Mouse (Mus musculus) spleen, postnatal 4 days (tissue): ENCODE results near the gene Mfrp.
"Not testable (repeated sequence)": the region's sequence is repeated elsewhere in the genome, so short reads cannot be mapped to it uniquely, and the experiment has no call there.

Experiments
- DNase-seq, 2 experiments: peaks; one replicate each; pipeline ENCODE4 v3.0.0; 2022; ENCODE audit warnings: low spot score in 2 of 2

Mfrp gene

DNA sequence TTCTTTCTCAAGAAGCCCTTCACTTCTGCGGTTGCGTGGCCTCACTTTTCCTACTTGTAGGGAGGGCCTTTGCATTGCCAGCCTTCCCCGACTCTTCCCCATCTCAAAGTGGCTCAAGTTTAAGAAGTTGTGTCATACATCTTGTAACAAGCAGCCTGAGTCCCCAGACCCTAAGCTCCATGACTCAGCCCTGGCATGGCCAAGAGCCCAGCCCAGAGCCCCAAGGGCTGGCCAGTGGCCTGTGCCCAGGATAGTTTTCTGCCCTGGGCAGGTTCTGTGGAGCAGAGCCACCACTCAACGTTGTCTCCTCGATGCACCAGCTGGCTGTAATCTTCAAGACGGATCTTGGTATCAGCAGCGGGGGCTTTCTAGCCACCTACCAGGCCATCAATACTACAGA lies 3.4 kb downstream of the Mfrp start:
- DNase-seq = no peak

DNA sequence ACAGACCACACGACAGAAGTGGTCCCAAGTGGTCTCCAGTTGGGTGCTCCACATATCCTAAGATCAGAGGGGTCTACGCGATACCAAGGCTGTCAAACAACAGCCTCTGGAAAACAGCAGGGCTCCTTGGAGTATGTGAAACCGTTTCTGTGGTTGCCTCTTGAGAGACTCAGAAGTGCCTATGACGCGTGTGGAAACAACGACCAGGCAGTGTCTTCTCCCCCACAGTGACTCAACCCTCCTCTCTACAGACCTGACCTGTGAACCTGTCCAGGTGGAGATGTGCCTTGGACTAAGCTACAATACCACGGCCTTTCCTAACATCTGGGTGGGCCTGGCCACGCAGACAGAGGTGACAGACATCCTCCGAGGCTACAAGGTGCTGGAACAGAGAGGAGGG lies 4.3 kb downstream of the Mfrp start:
- DNase-seq = no peak

DNA sequence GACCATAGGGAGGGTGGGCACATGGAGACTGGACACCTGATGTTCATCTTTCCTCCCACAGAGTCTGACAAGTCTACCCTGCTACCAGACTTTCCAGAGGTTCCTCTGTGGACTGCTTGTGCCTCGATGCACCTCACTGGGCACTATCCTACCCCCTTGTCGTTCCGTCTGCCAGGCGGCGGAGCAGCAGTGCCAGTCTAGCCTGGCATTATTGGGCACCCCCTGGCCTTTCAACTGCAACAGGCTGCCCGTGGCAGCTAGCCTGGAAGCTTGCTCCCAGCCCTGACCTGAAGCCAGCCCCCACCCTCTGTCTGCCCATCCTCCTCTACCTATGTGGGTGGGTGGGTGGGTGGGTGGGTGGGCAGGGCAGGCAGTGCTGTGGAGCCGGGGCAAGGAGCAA lies 4.7 kb downstream of the Mfrp start:
- no peak for DNase-seq

DNA sequence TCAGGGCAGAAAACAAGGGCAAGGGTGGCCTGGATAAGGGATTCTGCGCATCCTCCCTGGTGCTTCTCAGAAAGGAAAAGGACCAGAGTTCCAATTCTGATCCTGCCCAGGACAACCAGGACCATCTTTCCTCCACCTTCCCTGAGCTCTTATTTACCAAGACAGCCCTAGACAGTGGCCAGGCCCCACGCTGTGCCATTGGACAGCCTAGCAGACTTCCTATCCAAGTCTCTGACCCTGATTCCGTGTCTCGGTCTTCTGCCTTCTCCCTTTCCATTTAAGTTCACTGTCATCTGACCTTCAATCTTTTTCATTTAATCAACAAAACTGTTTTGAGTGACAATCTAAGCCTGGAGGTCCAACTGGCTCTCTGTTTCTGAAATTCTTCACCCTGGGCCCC lies 5.1 kb downstream of the Mfrp start:
- DNase-seq = no peak

DNA sequence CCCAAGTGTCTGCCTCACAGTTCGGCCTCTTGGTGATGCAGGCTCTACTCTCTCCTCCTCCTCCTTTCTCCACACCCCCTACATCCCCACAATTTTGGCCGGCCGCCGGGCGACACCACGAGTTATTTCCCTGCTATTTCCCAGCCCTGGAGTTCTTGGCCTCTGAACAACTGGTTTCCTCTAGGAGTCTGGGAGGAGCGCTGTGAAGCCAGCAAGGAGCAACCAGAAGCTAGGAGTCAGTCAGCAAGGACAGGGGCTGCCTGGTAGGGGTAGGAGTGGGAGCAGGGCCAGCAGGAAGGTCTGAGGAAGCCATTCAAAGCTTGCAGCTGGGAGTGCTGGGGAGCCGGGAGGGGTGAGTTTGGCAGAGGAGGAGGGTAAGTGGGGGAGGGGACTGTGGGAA lies 5.6 kb downstream of the Mfrp start, which contains the start of gene C1qtnf5:
Gene C1qtnf5, plus strand, starts transcription at position 136 of the 400 bp plus-strand sequence.
- peak in 1 of 2 experiments; percentile 45 for DNase-seq

DNA sequence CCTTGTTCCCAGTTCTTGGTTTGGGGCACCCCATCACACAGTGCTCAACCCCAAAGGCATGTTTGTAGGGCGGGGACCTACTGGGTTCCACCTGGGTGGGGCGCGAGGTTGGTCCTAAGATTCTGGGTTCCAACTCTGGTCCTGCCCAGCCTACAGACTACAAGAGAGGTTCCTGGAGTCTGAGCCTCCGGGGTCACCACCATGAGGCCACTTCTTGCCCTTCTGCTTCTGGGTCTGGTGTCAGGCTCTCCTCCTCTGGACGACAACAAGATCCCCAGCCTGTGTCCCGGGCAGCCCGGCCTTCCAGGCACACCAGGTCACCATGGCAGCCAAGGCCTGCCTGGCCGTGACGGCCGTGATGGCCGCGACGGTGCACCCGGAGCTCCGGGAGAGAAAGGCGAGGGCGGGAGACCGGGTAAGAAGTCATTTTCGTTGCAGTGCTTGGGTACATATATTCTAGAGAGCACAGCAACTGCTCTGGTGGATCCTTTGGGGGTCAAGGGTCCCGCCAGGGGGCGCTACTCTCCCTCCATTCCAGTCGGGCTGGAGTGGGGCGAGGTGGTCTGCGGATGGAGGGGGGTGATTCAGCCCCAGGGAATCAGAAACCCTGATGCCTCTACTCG lies 6.1 kb downstream of the Mfrp start:
- no peak for DNase-seq

DNA sequence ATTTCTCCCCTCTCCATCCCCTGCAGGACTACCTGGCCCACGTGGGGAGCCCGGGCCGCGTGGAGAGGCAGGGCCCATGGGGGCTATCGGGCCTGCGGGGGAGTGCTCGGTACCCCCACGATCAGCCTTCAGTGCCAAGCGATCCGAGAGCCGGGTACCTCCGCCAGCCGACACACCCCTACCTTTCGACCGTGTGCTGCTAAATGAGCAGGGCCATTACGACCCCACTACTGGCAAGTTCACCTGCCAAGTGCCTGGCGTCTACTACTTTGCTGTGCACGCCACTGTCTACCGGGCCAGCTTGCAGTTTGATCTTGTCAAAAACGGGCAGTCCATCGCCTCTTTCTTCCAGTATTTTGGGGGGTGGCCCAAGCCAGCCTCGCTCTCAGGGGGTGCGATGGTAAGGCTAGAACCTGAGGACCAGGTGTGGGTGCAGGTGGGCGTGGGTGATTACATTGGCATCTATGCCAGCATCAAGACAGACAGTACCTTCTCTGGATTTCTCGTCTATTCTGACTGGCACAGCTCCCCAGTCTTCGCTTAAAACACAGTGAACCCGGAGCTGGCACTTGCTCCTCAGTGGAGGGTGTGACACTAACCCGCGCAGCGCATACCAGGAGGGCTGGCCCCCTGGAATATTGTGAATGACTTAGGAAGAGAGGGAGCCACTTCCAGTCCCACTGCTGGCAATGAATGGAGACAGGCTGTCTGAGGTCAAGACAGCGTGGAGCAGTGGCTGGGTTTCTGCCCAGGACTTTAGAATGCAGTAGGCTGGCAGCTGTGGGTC lies 6.9 kb downstream of the Mfrp start:
- DNase-seq = no peak

DNA sequence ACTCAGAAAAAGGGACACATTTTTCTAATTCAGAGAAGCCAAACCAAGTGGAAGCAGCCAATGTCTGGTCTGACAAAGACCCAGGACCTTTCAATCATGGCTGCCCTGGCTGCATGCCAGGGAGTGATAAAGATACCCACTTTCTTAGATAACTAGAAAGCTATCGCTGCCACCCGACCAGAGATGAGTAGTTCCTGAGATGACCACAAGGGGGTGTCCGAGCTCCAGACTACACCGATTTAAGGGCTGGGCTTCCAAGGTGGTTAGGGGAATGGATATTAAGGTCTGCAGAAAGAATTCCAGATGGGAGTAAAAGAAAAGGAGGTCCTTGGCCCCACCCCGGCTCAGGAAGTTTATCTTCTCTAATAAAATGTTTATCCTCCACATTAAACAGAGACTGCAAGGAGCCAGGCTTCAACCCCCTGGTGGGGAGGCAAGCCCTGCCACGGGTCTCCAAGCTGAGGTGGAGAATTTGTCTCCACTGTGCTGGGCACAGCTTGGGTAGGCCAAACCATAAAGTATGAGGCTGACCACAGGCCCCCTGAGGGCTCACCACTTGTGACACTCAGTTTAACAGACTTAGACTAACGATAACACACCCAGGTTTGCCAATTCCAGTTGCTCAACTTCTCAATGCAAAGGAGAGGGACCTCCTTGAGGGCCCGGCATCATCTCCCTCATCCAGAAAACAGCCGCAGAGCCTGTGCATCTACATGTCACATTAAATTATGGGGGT lies 8.0 kb downstream of the Mfrp start:
- peak; percentile 77 to 91 for DNase-seq

DNA sequence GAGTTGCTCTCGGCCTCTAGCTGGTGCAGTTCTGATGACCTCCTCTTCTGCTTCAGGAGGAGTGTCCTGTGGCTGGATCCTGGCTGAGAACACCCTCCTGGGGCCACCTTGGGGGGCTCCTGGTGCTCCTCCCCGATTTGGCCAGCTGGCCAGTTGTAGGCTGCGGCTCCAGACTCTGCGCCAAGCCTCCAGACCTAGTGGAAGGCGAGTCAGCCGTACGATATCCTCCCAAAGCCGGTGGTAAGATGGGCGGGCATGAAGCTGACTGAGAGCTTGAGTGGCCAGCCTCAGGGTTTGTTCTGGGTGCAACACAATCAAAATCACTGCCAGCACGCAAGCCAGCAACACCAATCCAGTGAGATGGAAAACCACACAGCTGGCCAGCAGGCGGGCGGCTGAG lies 10.4 kb downstream of the Mfrp start:
- not testable (repeated sequence) for DNase-seq

DNA sequence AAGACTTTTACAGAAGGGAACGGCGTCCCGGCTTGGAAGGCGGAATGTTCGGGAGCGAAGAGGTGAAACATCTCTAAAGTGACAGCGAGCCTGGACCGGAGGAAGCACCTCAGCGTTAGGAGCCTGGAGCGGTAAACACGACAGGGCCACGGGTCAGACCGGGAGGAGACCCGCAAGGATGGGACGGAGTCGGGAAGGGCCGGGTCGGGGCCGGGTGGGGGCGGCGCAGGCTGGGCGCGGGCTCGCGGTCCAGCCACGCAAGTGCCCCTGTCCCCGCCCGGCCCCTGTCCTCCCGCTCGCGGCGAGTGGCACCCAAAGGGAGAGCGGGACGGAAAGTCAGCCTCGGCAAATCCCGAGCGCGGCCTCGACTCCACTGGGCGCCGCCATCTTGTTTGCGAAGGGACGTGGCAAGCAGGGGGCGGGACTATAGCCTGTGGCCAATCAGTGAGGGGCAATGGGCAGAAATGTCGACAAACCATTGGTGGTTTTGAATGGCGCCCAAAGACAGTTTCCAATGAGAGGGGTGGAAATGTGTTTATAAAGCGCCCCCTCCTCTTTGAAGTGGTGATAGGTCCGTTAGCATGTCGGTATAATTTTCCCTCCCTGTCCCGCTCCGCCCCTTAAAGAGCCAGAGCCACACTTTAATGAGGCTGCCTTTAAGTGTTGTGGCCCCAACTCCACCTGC lies 11.7 kb downstream of the Mfrp start, which contains the start of the genes Gm49380 and Rnf26:
Gene Gm49380, minus strand, starts transcription at position 396 of the 685 bp plus-strand sequence.
Gene Rnf26, minus strand, starts transcription at position 413 of the 685 bp plus-strand sequence.
- peak; percentile 95 to 97 for DNase-seq

DNA sequence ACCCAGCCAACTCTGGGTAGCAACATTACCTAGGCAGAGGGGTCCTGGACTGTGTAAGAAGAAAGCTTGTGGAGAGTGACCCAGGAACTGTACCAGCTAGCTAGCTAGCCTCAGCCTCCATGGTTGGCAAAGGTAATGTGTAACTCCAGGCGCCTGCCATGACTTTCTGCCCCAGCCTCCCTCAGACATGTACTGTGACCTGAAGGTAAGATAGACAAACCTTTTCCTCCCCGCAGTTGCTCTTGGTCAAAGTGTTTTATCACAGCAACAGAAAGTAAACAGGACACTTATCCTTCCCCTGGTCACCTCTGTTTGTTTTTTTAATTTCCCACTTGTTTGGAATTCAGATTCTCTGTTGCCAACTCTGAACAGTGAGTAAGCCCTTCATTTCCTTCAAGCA lies 12.9 kb downstream of the Mfrp start:
- no peak for DNase-seq

DNA sequence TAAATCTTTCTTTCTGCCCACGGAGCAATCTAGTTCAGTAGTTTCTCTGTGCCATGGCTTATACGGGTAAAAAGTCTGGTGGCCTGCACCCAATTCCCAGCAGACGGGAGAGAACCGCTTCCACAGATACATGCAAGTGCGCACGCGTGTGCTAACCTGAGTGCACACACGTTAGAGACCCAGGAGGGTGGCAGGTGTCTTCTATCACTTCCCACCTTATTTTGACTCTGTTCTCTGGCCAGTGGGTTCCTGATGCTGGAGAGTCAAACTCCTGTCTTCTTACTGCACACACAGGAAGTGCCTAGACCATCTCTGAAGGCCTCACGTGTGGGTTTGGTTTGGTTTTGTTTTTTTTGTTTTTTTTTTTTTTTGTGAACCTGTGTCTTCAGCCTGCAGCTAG lies 14.1 kb downstream of the Mfrp start:
- DNase-seq = no peak

DNA sequence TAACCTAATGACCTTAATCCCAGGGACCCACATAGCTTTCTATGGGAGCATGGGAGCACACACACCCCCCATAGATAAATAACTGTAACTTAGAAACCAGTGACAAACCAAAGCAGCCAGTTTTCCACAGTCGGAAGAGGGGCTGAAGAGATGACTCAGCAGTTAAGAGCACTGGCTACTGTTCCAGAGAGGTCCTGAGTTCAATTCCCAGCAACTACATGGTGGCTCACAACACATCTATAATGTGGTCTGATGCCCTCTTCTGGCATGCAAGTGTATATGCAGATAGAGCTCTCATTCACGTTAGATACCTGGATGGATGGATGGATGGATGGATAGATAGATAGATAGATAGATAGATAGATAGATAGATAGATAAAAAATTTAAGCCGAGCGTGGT lies 14.7 kb downstream of the Mfrp start:
- DNase-seq = no peak

DNA sequence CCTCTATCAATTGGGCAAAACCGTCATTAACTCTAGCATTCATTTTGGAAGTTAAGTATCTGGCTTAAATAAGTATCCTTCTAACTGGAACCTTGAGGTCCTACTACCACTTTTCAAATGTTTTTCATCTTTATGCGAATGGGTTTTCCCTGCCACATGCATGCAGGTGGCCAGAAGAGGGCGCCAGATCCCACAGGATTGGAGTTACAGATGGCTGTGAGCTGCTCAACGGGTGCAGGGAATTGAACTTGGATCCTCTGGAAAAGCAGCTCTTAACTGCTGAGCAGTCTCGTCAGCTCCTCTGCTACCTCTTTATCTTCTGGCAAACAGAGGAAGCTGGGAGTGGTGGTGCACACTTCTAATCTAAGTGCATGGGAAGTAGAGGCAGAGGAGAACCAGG lies 17.5 kb downstream of the Mfrp start:
- DNase-seq = peak; percentile 62 to 88

DNA sequence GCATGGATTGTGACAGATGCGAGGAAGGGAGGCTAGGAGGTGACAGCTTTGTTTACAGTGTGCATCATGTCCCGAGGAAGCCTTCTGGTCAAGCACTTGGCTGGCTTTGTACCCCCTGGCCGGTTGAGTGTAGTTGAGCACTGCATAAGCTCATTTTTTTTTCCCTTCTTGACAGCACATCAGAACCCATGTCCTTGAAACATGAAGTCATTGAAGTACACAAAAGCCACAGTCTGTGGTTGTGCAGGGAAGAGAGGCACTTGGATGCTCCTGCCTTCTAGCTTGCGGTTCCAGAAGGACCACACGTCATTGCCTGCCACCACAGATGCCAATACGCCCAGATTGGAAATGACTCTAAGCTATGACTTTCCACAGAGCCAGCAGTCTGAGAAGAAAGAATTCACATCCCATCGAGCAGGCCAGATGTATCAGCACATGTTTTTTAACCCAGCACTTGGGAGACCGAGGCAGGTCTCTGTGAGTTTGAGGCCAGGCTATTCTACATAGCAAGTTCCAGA lies 18.5 kb downstream of the Mfrp start:
- no peak for DNase-seq

DNA sequence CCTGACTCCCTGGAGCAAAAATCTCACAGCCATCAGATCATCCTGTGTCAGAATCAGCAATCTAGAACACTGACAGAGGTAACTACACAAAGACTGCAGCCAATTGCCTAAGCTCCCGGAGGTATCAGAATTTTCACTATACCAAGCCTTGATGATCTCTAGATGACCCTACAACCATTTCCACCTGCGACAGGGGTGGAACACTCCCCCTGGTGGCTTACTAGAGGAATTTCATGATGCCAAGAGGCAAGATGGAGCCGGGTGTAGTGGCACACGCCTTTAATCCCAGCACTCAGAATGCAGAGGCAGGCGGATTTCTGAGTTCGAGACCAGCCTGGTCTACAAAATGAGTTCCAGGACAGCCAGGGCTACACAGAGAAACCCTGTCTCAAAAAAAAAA lies 22.8 kb downstream of the Mfrp start:
- no peak for DNase-seq

DNA sequence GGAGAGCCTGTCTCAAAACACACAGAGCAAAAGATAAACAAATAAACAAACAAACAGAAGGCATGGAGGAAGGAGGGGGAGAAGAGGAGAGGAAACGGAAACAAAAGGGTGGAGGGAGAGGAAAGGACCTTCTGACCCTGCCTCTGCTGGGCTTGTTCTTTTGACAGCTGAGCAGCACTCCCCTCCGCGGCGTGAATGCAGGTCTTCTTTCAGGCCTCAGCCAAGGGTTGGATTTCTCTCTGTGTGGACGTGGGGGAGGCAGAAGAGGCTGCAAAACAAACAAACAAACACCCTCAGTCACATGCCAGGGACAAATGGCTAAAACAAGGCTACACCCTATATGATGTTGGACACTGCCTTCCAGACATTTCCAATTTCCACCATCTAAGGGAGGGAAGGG lies 23.5 kb downstream of the Mfrp start:
- no peak for DNase-seq

DNA sequence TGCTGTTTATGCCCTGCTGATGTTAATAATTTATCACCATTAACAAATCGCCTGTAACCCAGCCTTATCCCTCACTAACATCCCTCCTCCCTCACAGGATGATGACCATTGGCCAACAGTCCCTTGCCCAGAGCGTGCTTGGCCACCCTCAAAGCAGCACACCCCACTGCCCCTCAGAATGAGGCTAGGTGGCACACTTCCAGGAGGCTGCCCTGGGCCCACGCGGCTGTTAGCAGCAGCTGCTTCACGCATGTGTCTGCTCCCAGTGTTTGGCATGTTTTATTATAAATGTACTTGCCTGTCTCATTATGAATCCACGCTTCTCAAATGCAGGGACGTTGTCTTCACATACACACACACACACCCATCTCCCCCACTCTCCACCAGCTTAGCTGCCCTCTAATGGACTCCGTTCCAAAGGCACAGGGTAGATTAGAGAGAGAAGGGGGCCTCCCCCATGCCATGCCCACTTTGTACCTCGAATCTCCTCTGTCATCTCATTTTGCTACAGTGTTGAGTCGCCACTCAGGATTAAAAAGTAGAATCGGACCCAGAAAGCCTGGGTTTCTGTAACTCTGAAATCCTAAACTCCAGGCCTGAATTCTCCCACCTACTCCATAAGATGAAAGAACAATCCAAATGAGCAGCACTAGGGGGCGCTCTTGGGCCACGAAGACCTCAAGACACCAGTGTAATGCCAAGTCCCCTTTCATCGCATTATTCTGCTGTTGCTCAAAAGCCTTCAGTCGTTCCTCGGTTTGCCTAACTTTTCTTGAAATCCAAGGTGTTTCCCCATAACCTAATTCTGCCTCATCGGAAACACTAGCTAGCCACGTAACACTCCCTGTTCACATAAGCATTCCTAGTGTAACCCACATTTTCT lies 24.3 kb downstream of the Mfrp start:
- peak; percentile 77 to 91 for DNase-seq

DNA sequence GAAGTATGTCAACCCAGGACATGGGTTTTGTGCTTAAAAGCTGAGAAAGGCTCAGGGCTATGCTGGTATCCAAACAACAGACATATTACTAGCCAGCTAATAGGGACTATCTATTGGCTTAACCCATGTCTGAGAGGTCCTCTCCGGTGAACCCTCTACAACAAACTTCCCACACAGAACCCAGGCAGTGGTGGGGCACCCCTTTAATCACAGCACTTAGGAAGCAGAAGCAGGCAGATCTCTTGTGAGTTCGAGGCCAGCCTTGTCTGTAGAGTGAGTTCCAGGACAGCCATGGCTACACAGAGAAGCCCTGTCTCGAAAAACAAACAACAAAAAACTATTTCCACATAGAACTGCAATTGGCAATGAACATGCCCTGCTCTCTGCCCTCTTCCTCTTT lies 25.2 kb downstream of the Mfrp start:
- no peak for DNase-seq

DNA sequence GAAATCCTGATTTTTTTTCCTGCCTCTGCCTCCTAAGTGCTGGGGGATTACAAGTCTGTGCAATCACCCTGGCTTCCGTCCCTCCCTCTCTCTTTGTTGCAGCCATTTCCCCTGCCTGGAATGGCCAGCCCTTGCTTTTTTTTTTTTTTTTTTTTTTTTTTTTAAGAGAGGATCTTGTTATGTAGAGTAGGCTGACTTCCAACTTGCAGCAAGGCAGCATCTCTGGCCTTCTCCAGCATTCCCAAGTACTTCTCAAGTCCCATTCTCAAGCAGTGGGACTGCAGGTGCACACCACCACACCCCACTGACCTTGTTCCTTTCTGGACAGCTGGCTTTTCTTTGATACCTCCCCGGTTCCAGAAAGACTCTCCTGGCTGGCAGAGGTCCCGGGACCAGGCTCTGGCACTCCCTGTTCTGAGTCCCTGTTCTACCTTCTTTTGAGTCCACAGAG lies 25.8 kb downstream of the Mfrp start:
- DNase-seq = no peak

DNA sequence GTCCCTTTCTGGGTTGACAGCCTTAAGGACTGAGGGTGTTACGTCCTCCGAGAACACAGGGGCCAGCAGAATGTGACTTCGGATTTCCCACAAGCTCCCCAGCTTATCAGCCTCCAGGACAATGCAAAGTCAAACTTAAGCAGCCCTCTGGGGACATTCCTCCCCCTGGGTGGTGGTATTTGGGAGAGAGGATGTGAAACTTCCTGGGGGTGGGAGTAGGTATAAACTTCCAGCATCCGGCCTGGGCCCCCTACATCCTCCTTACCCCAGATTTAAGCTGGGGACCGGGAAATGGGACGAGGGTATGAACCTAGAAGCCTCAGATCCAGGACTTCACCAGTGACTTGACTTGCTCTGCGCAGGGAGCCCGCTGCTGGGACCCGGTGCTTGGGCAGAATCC lies 28.1 kb downstream of the Mfrp start:
- DNase-seq = no peak
